Mouse (Mus musculus): Measurements from ENCODE around the gene Capn2. TPM values are rescaled to one million over a fixed set of nuclear protein-coding genes. Genes with fewer than 3 reads are reported as not detected.

The Capn2 gene
- total and polyA plus RNA-seq, 3 experiments = 10.6 to 19.3 TPM; not detected in 1

- Histone ChIP-seq H3K4me1 (ENCODE audit: control insufficient read depth in 1 of 2, insufficient read depth in 2 of 2, low read length in 2 of 2) (peaks cover 0 to 5% of the 10 kb centered on the region in 2 experiments; a peak in 2 of 4 replicates), H3K9ac (ENCODE audit: control insufficient read depth, low read depth, low read length, poor library complexity, severe bottlenecking) (peak overlapping the region; percentile 41), H3K4me3 (ENCODE audit: control insufficient read depth in 1 of 2, insufficient read depth in 1 of 2, low read depth in 2 of 2, low read length in 2 of 2) (peak overlapping the region; percentile 30 to 53; a peak in 3 of 4 replicates), H3K79me2 (ENCODE audit: control insufficient read depth, insufficient read depth, low read length, poor library complexity) (no peaks in the 10 kb centered on the region), H3K9me3 (replicated peaks; ENCODE audit: insufficient read depth, low read length) (no peaks in the 10 kb centered on the region), H3K36me3 (ENCODE audit: control insufficient read depth in 1 of 2, insufficient read depth in 2 of 2, low read length in 2 of 2) (peaks cover 0 to 7% of the 10 kb centered on the region in 2 experiments; a peak in 2 of 4 replicates), H3K27me3 (ENCODE audit: control insufficient read depth in 1 of 2, insufficient read depth in 2 of 2, low read length in 2 of 2) (no peaks in the 10 kb centered on the region), H3K27ac (ENCODE audit: control insufficient read depth, low read depth, low read length) (peak overlapping the region; percentile 48)
- peak; percentile 96 for DNase-seq (ENCODE audit: low read depth, low spot score)
- TF ChIP-seq TCF12 (IDR thresholded peaks at IDR 0.05; ENCODE audit: low read depth, low read length) = peak; percentile 29
- TF ChIP-seq CHD2 (IDR thresholded peaks at IDR 0.05; ENCODE audit: low read length) = no peak
- TF ChIP-seq MEF2A (IDR thresholded peaks at IDR 0.05; ENCODE audit: extremely low read depth, insufficient replicate concordance, low read depth, low read length, poor library complexity, severe bottlenecking) = peak; percentile 30; the same call in 1 of the 2 replicates
- TF ChIP-seq MAZ (IDR thresholded peaks at IDR 0.05; ENCODE audit: low read depth, low read length) = peak; percentile 74
- peak; percentile 98 for TF ChIP-seq SIN3A (IDR thresholded peaks at IDR 0.05; ENCODE audit: low read length)
- no peak for TF ChIP-seq TBP (IDR thresholded peaks at IDR 0.05; ENCODE audit: low read depth, low read length)
- TF ChIP-seq NRF1 (IDR thresholded peaks at IDR 0.05; ENCODE audit: insufficient read depth, low read depth, low read length, poor library complexity, severe bottlenecking) = peak; percentile 74
- no peak for TF ChIP-seq JUND (IDR thresholded peaks at IDR 0.05; ENCODE audit: low read depth, low read length)
- TF ChIP-seq GABPA (IDR thresholded peaks at IDR 0.05; ENCODE audit: low read depth, low read length) = no peak
- peak; percentile 57 to 62; a peak in 2 of 4 replicates for TF ChIP-seq POLR2A (IDR thresholded peaks at IDR 0.05; ENCODE audit: control insufficient read depth in 1 of 2, insufficient read depth in 1 of 2, low read depth in 1 of 2, low read length in 2 of 2, poor library complexity in 1 of 2)
- TF ChIP-seq KAT2A (conservative IDR thresholded peaks at IDR 0.05; ENCODE audit: low read depth, low read length) = 0 out of 2 replicates have a peak, but pooled peaks have one; percentile 13
- TF ChIP-seq MAX (IDR thresholded peaks at IDR 0.05; ENCODE audit: low read length) = peak; percentile 98
- TF ChIP-seq ZC3H11A (IDR thresholded peaks at IDR 0.05; ENCODE audit: low read depth, low read length) = peak; percentile 88
- peak; percentile 89 for TF ChIP-seq USF1 (IDR thresholded peaks at IDR 0.05; ENCODE audit: low read depth, low read length)
- TF ChIP-seq TAL1 (IDR thresholded peaks at IDR 0.05; ENCODE audit: low read length) = no peak
- TF ChIP-seq MYC (IDR thresholded peaks at IDR 0.05; ENCODE audit: low read depth, low read length) = peak; percentile 99
- no peak for TF ChIP-seq E2F4 (IDR thresholded peaks at IDR 0.05; ENCODE audit: borderline replicate concordance, low read depth, low read length)
- TF ChIP-seq RAD21 (IDR thresholded peaks at IDR 0.05; ENCODE audit: low read depth, low read length) = peak; percentile 91
- no peak for TF ChIP-seq ZKSCAN1 (IDR thresholded peaks at IDR 0.05; ENCODE audit: low read depth, low read length)
- peak; percentile 24; the same call in 1 of the 2 replicates for TF ChIP-seq RCOR1 (IDR thresholded peaks at IDR 0.05; ENCODE audit: low read depth, low read length)
- TF ChIP-seq EP300 (IDR thresholded peaks at IDR 0.05; ENCODE audit: low read depth in 1 of 2, low read length in 2 of 2) = peak in 1 of 2 experiments; percentile 3; a peak in 1 of 4 replicates
- peak; percentile 54; the same call in 1 of the 2 replicates for TF ChIP-seq ETS1 (IDR thresholded peaks at IDR 0.05; ENCODE audit: low read depth, low read length)
- TF ChIP-seq GATA1 (IDR thresholded peaks at IDR 0.05; ENCODE audit: low read depth, low read length) = no peak
- TF ChIP-seq USF2 (IDR thresholded peaks at IDR 0.05; ENCODE audit: borderline replicate concordance in 1 of 2, insufficient read depth in 1 of 2, low read depth in 1 of 2, low read length in 2 of 2) = peak in 1 of 2 experiments; percentile 45; a peak in 1 of 4 replicates
- no peak; the same call in 1 of the 2 replicates for TF ChIP-seq POLR2AphosphoS2 (IDR thresholded peaks at IDR 0.05; ENCODE audit: low read length)
- TF ChIP-seq BHLHE40 (IDR thresholded peaks at IDR 0.05; ENCODE audit: borderline replicate concordance, low read depth, low read length) = no peak; the same call in 1 of the 2 replicates
- TF ChIP-seq NELFE (IDR thresholded peaks at IDR 0.05; ENCODE audit: low read depth, low read length) = peak; percentile 52
- TF ChIP-seq CHD1 (IDR thresholded peaks at IDR 0.05; ENCODE audit: low read depth, low read length) = no peak
- peak; percentile 65 for TF ChIP-seq HCFC1 (IDR thresholded peaks at IDR 0.05; ENCODE audit: low read depth, low read length)
- peak; percentile 99 for TF ChIP-seq SMC3 (IDR thresholded peaks at IDR 0.05; ENCODE audit: low read depth, low read length)
- TF ChIP-seq ZMIZ1 (IDR thresholded peaks at IDR 0.05; ENCODE audit: low read depth, low read length) = no peak
- TF ChIP-seq CTCF (IDR thresholded peaks at IDR 0.05 in 2 of 3, conservative IDR thresholded peaks at IDR 0.05 in 1 of 3; ENCODE audit: control insufficient read depth in 1 of 3, insufficient read depth in 1 of 3, low read depth in 2 of 3, low read length in 3 of 3, poor library complexity in 1 of 3, severe bottlenecking in 1 of 3) = peak; percentile 70 to 97 (median 94); a peak in 5 of 6 replicates
- TF ChIP-seq UBTF (IDR thresholded peaks at IDR 0.05; ENCODE audit: borderline replicate concordance, insufficient read depth, low read depth, low read length) = no peak
- TF ChIP-seq ELF1 (IDR thresholded peaks at IDR 0.05; ENCODE audit: low read depth, low read length) = peak; percentile 24; the same call in 1 of the 2 replicates
- TF ChIP-seq POLR2AphosphoS5 (IDR thresholded peaks at IDR 0.05; ENCODE audit: borderline replicate concordance, low read depth, low read length) = no peak
Observed at GRCm38 (mm10) chr1:182489803-182490452, 27.5 kb downstream of the Capn2 start.

All from MEL (cell line).